Mouse (Mus musculus): ENCODE results near the gene Srpk2. TPM values are rescaled to one million over a fixed set of nuclear protein-coding genes. Genes with fewer than 3 reads are reported as not detected.

The Srpk2 gene
- total and polyA plus RNA-seq, 3 experiments: 20.6 to 31.1 (median 23.3) TPM

DNA sequence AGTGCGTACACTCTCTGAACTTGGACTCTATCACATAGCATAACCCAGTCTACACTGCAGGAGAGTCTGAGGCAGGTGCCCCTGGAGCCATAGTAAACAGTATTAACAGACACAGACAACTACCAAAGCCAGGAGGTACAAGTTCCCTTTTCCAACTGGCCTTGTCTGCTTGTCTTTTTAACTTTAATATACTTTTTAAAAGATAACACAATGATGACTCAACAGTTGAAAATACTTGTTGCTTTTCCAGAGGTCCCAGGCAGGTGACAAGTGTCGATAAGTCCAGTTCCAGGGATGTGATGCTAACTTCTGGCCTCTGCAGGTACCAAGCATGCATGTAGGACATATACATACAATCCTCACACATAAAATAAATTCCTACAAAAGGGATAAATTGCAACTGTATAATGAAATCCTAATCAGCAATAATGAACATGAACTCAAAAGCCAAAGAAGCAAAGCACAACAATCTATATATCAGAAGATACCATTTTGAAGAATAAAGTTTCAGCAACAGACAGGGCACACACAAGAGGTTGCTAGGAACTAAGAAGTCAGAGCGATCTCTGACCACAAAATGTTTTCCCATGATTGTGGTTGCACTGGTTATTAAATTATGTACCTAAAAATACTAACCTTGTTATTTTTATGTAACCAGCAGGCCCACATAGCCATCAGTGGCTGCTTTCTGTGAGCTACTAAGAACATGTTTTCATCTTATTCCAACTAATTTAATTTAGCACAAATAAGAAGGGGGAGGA is 105.1 kb downstream of the Srpk2 start:
- Histone ChIP-seq H3K79me2 (replicated peaks; ENCODE audit: control insufficient read depth, extremely low read depth, insufficient read depth, poor library complexity, severe bottlenecking) (peaks cover 2% of the 10 kb centered on the region; the same call in 1 of the 2 replicates), H3K4me2 (ENCODE audit: insufficient read depth, low read depth, poor library complexity, severe bottlenecking) (no peak overlapping the region), H3K27me3 (replicated peaks) (no peaks in the 10 kb centered on the region), H3K4me3 (replicated peaks in 1 of 3; ENCODE audit: low read depth in 2 of 3, low read length in 2 of 3, poor library complexity in 1 of 3) (no peak overlapping the region), H3K9me3 (replicated peaks; ENCODE audit: low read length) (peaks cover 1% of the 10 kb centered on the region), H3K4me1 (ENCODE audit: control insufficient read depth in 1 of 2, insufficient read depth in 2 of 2) (peaks cover 0 to 17% of the 10 kb centered on the region in 2 experiments; a peak in 2 of 4 replicates), H3K27ac (ENCODE audit: insufficient read depth, low read depth) (no peak overlapping the region), H3K36me3 (replicated peaks in 1 of 2; ENCODE audit: control insufficient read depth in 1 of 2, insufficient read depth in 1 of 2, low read length in 1 of 2) (peaks cover 0 to 41% of the 10 kb centered on the region in 2 experiments), H3K9ac (ENCODE audit: insufficient read depth, low read depth) (no peak overlapping the region)
- in situ Hi-C loops (cut with MboI; ENCODE audit: low pct_ligation_motif_present, low pct_unique_long_range_greater_than_20kb, low sequenced_read_pairs): no loop called here
- no peak for DNase-seq (ENCODE audit: extremely low read depth)
- TF ChIP-seq TBP (conservative IDR thresholded peaks at IDR 0.05; ENCODE audit: low read depth, low read length) (no peak), EP300 (IDR thresholded peaks at IDR 0.05; ENCODE audit: low read length) (no peak)
- dilution Hi-C loops (cut with MboI; ENCODE audit: extremely low pct_ligation_motif_present, extremely low pct_unique_long_range_greater_than_20kb, low sequenced_read_pairs): no loop called here

DNA sequence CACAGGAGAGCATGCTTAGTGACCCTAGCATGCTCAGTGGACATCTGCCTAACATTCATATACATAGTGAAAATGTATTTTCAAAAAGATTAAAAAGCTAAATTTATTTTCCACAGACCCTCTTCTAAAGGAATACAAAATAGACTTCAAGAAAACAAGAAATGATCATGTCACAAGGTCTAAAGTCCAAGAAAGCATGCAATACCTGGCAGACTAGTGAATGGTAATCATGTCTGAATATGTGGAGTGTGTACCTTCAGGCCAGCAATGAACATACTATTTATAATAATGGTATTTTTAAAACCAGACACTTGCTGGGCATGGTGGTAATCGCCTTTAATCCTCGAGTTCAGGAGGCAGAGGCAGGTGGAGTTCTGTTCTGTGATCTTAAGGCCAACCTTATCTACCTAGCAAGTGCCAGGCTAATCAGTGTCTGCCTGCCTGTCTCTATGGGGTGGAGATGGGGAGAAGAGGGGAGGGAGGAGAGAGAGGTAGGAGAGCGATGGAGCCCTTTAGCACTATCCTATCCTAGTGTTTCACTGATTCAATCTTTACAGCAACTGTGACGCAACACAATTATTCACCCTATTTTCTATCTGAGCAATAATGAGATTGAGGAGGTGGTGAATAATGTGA is 106.0 kb downstream of the Srpk2 start:
- H3K27me3 ChIP-seq (replicated peaks): no peaks in the 10 kb centered on the region
- peaks cover 0 to 50% of the 10 kb centered on the region in 2 experiments for H3K36me3 ChIP-seq (replicated peaks in 1 of 2; ENCODE audit: control insufficient read depth in 1 of 2, insufficient read depth in 1 of 2, low read length in 1 of 2)
- H3K79me2 ChIP-seq (replicated peaks; ENCODE audit: control insufficient read depth, extremely low read depth, insufficient read depth, poor library complexity, severe bottlenecking): peaks cover 2% of the 10 kb centered on the region; the same call in 1 of the 2 replicates
- H3K9me3 ChIP-seq (replicated peaks; ENCODE audit: low read length): peaks cover 10% of the 10 kb centered on the region
- dilution Hi-C loops (cut with MboI; ENCODE audit: extremely low pct_ligation_motif_present, extremely low pct_unique_long_range_greater_than_20kb, low sequenced_read_pairs): no loop called here
- H3K9ac ChIP-seq (ENCODE audit: insufficient read depth, low read depth): no peak overlapping the region
- H3K4me3 ChIP-seq (replicated peaks in 1 of 3; ENCODE audit: low read depth in 2 of 3, low read length in 2 of 3, poor library complexity in 1 of 3): no peak overlapping the region
- H3K27ac ChIP-seq (ENCODE audit: insufficient read depth, low read depth): no peak overlapping the region
- H3K4me2 ChIP-seq (ENCODE audit: insufficient read depth, low read depth, poor library complexity, severe bottlenecking): no peak overlapping the region
- no peak for DNase-seq (ENCODE audit: extremely low read depth)
- TF ChIP-seq E2F4 (IDR thresholded peaks at IDR 0.05; ENCODE audit: insufficient replicate concordance, low read depth, low read length) (no peak), CHD2 (IDR thresholded peaks at IDR 0.05; ENCODE audit: low read length) (no peak), ZMIZ1 (IDR thresholded peaks at IDR 0.05; ENCODE audit: low read depth, low read length) (no peak), MEF2A (IDR thresholded peaks at IDR 0.05; ENCODE audit: borderline replicate concordance, low read depth, low read length) (no peak), MAZ (IDR thresholded peaks at IDR 0.05; ENCODE audit: low read depth, low read length) (no peak), NELFE (IDR thresholded peaks at IDR 0.05; ENCODE audit: low read depth, low read length) (no peak), UBTF (IDR thresholded peaks at IDR 0.05; ENCODE audit: low read depth, low read length) (no peak), EP300 (IDR thresholded peaks at IDR 0.05; ENCODE audit: low read length) (no peak), SMC3 (IDR thresholded peaks at IDR 0.05; ENCODE audit: low read depth, low read length) (no peak)
- in situ Hi-C loops (cut with MboI; ENCODE audit: low pct_ligation_motif_present, low pct_unique_long_range_greater_than_20kb, low sequenced_read_pairs): no loop called here
- H3K4me1 ChIP-seq (ENCODE audit: control insufficient read depth in 1 of 2, insufficient read depth in 2 of 2): peaks cover 0 to 17% of the 10 kb centered on the region in 2 experiments; a peak in 2 of 4 replicates

DNA sequence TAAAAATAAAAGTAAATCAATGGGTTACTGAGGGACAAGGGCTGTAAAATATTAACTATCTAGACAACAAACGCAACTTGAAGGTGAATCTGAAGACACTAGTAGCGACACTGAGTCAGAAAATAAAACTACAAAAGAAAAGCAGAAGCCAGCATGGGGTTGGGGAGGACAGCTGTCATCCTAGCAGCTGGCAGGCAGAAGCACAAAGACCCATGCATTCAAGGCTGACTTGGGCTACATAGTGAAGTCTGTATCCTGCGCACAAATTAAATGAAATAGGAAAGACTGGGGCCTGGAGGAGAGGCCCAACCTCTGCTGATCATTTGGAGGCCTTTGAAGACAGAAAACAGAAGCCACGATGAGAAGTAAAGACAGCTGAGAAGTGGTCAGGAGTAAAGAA is 106.6 kb downstream of the Srpk2 start:
- no peaks in the 10 kb centered on the region for H3K27me3 ChIP-seq (replicated peaks)
- no peak for TF ChIP-seq ZC3H11A (IDR thresholded peaks at IDR 0.05; ENCODE audit: low read depth, low read length)
- TF ChIP-seq CHD2 (IDR thresholded peaks at IDR 0.05; ENCODE audit: low read length): no peak
- no peak for TF ChIP-seq ZNF384 (IDR thresholded peaks at IDR 0.05; ENCODE audit: low read depth, low read length)
- H3K36me3 ChIP-seq (replicated peaks in 1 of 2; ENCODE audit: control insufficient read depth in 1 of 2, insufficient read depth in 1 of 2, low read length in 1 of 2): peaks cover 0 to 48% of the 10 kb centered on the region in 2 experiments
- no peak overlapping the region for H3K27ac ChIP-seq (ENCODE audit: insufficient read depth, low read depth)
- no peak overlapping the region for H3K9ac ChIP-seq (ENCODE audit: insufficient read depth, low read depth)
- no peak overlapping the region for H3K4me3 ChIP-seq (replicated peaks in 1 of 3; ENCODE audit: low read depth in 2 of 3, low read length in 2 of 3, poor library complexity in 1 of 3)
- peaks cover 0 to 17% of the 10 kb centered on the region in 2 experiments; a peak in 2 of 4 replicates for H3K4me1 ChIP-seq (ENCODE audit: control insufficient read depth in 1 of 2, insufficient read depth in 2 of 2)
- dilution Hi-C loops (cut with MboI; ENCODE audit: extremely low pct_ligation_motif_present, extremely low pct_unique_long_range_greater_than_20kb, low sequenced_read_pairs) (no loop called here), in situ Hi-C loops (cut with MboI; ENCODE audit: low pct_ligation_motif_present, low pct_unique_long_range_greater_than_20kb, low sequenced_read_pairs) (no loop called here)
- no peak for DNase-seq (ENCODE audit: extremely low read depth)
- H3K4me2 ChIP-seq (ENCODE audit: insufficient read depth, low read depth, poor library complexity, severe bottlenecking): no peak overlapping the region
- H3K9me3 ChIP-seq (replicated peaks; ENCODE audit: low read length): peaks cover 12% of the 10 kb centered on the region
- peaks cover 2% of the 10 kb centered on the region; the same call in 1 of the 2 replicates for H3K79me2 ChIP-seq (replicated peaks; ENCODE audit: control insufficient read depth, extremely low read depth, insufficient read depth, poor library complexity, severe bottlenecking)
